Mouse (Mus musculus) CH12F3 (cell line): ENCODE data around the gene D7Ertd443e.

Experiments
- in situ Hi-C: fragments of 300-500 bp; cut with MboI; formaldehyde crosslinking; loops from 2 replicates; pipeline ENCODE4 v1.14.3; 2020; ENCODE audit warnings: low sequenced_read_pairs

Gene D7Ertd443e

GRCm38 (mm10) chr7:134385561-134385960 lies at the start of gene D7Ertd443e:
Gene D7Ertd443e (minus strand): TSS chr7:134385661.
- in situ Hi-C loops = no loop called here

DNA sequence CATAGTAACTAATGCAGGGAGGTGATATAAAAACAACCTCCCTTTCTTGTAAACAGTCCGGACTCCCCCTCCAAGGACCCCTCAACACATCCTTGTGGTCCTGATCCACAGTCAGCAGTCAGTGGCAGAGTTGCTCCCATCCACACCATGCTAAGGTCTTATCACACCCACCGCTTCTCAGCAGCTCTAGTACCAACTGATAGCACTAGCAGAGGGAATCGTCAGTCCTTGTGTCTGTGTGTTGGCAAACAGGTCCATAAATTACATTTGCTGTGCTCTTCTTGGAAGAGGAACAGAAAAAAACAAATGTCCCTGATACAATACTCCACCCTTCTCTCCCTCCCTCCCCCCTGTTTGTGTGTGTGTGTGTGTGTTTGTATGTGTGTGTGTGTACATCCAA lies 46.2 kb upstream of the D7Ertd443e start:
- in situ Hi-C loops = no loop called here

DNA sequence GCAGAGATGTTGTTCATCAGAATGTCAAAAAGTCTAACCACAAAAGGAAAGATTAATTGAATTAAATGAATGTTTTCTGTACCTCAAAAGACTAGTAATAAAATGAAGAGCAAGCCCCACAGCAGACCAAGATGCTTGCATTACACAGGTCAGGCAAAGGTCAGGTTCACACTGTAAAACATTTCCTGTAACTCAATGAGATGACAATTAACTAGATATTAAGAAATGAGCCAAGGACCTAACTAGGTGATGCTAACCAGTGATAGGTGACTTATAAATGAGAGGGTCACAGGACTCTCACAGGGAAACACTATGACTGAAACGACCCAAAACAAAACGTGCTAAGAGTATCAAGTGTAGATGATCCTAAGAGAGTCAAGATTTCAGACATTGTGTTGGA lies 43.2 kb upstream of the D7Ertd443e start:
- in situ Hi-C loops = no loop called here

- in situ Hi-C loops = no loop called here
Measured at GRCm38 (mm10) chr7:134415014-134415413, 29.6 kb upstream of the D7Ertd443e start.

DNA sequence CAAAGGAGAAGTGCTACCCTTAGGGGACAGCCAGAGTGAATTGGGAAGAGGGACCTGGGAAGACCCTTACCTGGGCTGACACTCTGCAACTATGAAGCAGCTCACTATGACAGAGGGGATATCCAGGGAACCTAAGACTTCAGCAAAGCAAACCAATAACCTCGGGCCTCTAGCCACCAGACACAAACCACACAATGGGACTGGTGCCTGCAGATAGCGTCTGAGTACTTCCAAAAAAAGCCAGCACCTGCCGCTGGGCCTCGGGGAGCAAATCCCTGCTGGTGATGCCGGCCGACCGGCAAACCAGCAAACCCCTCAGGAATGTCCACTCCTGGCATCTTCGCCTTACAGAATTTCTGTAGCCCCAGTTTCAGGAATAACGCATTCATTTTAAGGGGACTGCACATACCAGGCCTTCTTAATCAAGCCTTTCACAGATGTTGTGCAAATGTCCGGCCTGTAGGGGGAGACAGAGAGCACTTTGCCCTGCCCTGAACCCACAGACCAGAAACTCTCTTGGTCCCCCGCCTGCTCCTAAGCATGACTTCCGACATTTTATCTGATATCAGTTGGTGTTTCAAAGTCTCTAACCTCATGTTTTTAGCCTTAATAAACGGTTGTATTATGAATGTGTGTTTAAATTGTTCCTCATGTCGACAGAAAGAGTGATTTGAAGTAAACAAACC lies 28.7 kb upstream of the D7Ertd443e start:
- in situ Hi-C loops = no loop called here

GRCm38 (mm10) chr7:134408641-134409040 lies 23.2 kb upstream of the D7Ertd443e start:
- in situ Hi-C loops = no loop called here

- in situ Hi-C loops = no loop called here
Measured at GRCm38 (mm10) chr7:134400746-134401145, 15.3 kb upstream of the D7Ertd443e start.

GRCm38 (mm10) chr7:134396769-134397168 lies 11.3 kb upstream of the D7Ertd443e start:
- in situ Hi-C loops = no loop called here

GRCm38 (mm10) chr7:134382791-134383190 lies 2.7 kb downstream of the D7Ertd443e start:
- in situ Hi-C loops = no loop called here

DNA sequence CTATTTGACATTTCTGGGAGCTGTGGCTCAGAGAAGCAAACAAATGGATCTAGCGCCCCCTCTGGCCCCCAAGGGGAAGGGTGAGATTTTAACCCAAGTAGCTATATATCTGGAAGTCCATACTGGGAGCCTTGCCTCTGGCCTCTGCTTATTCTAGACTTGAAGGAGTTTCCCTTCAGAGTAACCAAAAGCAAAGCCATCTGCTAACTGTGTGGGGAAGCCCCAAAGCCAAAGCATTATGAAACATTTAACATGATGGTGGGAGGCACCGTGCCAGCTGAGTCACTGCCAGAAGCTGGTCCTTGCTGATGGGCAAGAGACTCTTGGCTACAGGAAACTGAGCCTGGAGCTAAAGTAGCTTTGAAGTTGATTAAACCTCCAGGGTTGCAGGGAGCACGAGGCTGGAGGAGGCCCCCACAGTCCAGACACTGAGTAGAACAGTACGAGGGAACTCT lies 4.0 kb downstream of the D7Ertd443e start:
- in situ Hi-C loops = no loop called here

DNA sequence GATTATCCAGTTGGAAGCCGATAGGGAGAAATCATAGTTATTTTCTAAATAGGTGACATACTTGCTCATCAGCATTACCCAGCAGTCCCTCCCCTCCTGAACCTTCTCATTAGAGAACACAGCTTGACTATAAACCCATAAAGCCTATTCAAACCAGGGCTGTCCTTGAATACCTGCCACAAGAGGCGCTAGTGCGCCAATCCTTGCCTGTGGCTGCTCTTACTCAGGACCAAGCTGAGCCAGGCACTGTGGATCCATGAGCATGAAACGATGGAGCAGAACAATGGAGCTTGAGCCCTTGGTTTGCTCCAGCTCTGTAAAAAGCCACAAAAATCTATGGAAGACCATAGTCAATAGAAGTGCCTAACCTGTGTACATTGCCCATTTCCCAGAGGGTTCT lies 7.2 kb downstream of the D7Ertd443e start:
- in situ Hi-C loops = no loop called here

- in situ Hi-C loops = no loop called here
Measured at GRCm38 (mm10) chr7:134376786-134377185, 8.7 kb downstream of the D7Ertd443e start.

- in situ Hi-C loops = no loop called here
Measured at GRCm38 (mm10) chr7:134372276-134372675, 13.2 kb downstream of the D7Ertd443e start.

DNA sequence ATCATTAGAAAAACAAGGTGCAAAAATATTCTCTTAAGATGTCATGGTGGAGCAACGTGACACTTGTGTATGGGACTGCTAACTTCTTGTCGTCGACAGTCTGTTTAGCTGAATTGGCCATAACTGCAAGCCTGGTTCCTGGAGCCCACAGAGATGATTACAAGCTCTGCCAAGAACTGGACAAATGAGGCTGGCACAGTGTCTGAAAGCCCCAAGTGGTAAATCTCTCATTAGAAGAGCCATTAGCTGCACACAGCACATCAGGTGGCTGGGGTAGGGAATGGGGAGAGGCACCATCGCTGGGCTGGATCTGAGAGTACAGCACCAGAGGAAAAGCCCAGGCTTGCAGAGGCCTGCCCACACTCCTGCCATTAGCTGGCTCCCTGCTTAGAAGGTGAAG lies 16.2 kb downstream of the D7Ertd443e start:
- in situ Hi-C loops = no loop called here

GRCm38 (mm10) chr7:134362257-134362870 lies 23.1 kb downstream of the D7Ertd443e start:
- in situ Hi-C loops = no loop called here

DNA sequence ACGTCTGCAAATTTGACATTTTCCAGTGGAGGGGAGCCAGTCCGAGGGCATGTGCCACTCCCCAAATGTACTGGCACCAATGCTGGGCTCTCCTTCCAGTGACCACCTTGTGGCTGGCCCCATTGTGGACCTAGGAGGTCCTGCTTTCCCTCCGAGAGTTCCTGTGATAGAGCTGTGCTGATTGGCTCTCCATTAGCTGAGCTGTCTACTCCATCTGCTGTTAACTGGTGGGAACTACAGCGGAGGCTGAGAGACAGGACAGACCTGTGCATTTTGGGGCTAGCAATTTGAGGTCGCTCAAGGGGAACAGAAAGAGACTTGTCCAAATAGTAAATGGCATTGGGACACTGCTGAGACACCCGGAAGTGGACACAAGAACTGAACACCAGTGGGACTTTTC lies 36.6 kb downstream of the D7Ertd443e start:
- in situ Hi-C loops = no loop called here

DNA sequence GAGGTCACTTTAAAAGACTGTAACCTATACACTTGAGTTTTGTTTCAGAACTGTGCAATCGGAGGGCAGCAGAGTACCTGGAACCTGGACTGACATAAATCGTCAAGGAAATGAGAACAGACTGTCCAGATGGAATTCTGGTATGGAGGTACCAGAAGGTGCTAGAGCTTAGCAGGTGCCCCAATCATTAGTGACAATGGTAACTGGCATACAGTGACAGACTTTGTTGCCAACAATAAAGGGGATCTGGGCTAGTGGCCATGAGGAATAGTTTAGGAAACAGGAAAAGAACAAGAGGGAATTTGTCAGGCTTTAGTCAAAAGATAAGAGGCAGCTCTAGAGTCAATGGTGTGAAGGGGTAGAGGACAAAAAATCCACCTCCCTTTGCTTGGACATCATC lies 43.3 kb downstream of the D7Ertd443e start:
- in situ Hi-C loops = no loop called here

GRCm38 (mm10) chr7:134335951-134336350 lies 49.5 kb downstream of the D7Ertd443e start:
- in situ Hi-C loops = no loop called here

- in situ Hi-C loops = no loop called here
Measured at GRCm38 (mm10) chr7:134320979-134321378, 64.5 kb downstream of the D7Ertd443e start.

- in situ Hi-C loops = no loop called here
Measured at GRCm38 (mm10) chr7:134302084-134302483, 83.4 kb downstream of the D7Ertd443e start.

GRCm38 (mm10) chr7:134301285-134301684 lies 84.2 kb downstream of the D7Ertd443e start:
- in situ Hi-C loops = no loop called here

DNA sequence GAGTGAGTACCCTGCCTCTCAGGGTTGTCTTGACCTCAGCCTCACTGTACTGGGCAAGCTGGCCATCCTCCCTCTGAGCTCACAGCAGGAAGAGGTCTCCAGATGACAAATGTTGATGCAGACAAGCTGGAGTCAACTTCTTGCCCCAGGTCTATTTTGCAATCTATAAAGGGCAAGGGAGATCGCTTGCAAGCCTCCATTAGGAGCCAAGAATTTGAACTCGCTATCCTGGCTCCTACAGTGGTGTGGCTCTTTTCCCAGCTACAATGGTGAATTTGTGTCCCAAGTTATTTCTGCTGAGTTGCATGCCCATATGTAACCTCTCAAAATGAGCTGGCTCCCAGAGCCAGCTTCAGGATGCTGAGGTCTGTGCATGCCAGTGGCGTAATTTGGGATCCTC lies 92.7 kb downstream of the D7Ertd443e start:
- in situ Hi-C loops = no loop called here
